Mouse (Mus musculus) liver, embryonic 14.5 days (tissue): ENCODE results near the gene Psmc6. TPM values are rescaled to one million over a fixed set of nuclear protein-coding genes. Genes with fewer than 3 reads are reported as not detected.

Experiments used
- ATAC-seq: fragments of 200-750 bp; cut with Nextera tagmentation; 2 replicates; pipeline ENCODE4 v1.8.0; 2017; ENCODE audit warnings: moderate number of reproducible peaks, mild to moderate bottlenecking, moderate library complexity; ENCODE audit not compliant: insufficient read depth
- DNase-seq, 3 experiments: peaks; one replicate each; pipeline ENCODE4 v3.0.0-alpha.2; 2012 to 2013; ENCODE audit warnings: low read depth in 3 of 3, low spot score in 3 of 3
- H3K27ac ChIP-seq: fragments of 300-500 bp; sonication (generic); 2 replicates; pipeline ENCODE4 v1.5.1; 2014; ENCODE audit warnings: moderate library complexity, mild to moderate bottlenecking, control low read depth, inconsistent platforms
- H3K27me3 ChIP-seq: fragments of 300-500 bp; sonication (generic); 2 replicates; pipeline ENCODE4 v1.6.1; 2014; ENCODE audit warnings: mild to moderate bottlenecking, low read length, moderate library complexity; ENCODE audit not compliant: control insufficient read depth, insufficient read depth
- H3K36me3 ChIP-seq: fragments of 300-500 bp; sonication (generic); replicated peaks from 2 replicates; pipeline ENCODE4 v1.6.1; 2014; ENCODE audit warnings: low read depth; ENCODE audit not compliant: control insufficient read depth, insufficient read depth
- H3K4me1 ChIP-seq, 2 experiments: fragments of 200-500 bp in 1 of 2; fragments of 300-500 bp in 1 of 2; sonication (generic) in 1 of 2; replicated peaks; 2 replicates each; pipeline ENCODE4 v1.6.1; 2012 to 2014; ENCODE audit warnings: antibody characterized with exemption in 1 of 2, inconsistent platforms in 1 of 2, low read length in 1 of 2; ENCODE audit not compliant: control insufficient read depth in 2 of 2, insufficient read depth in 2 of 2
- H3K4me2 ChIP-seq: fragments of 300-500 bp; sonication (generic); 2 replicates; pipeline ENCODE4 v1.6.1; 2014; ENCODE audit warnings: low read depth, mild to moderate bottlenecking, control low read depth, moderate library complexity
- H3K4me3 ChIP-seq, 2 experiments: fragments of 200-500 bp in 1 of 2; fragments of 300-500 bp in 1 of 2; sonication (generic) in 1 of 2; 2 replicates each; pipeline ENCODE4 v1.5.1; 2012 to 2014; ENCODE audit warnings: low read depth in 2 of 2, low read length in 2 of 2, mild to moderate bottlenecking in 2 of 2, control low read depth in 1 of 2, inconsistent platforms in 1 of 2, moderate library complexity in 1 of 2; ENCODE audit not compliant: insufficient read depth in 1 of 2
- H3K9ac ChIP-seq: fragments of 300-500 bp; sonication (generic); replicated peaks from 2 replicates; pipeline ENCODE4 v1.6.1; 2014; ENCODE audit warnings: mild to moderate bottlenecking, control low read depth, moderate library complexity
- H3K9me3 ChIP-seq: fragments of 300-500 bp; sonication (generic); 2 replicates; pipeline ENCODE4 v1.6.1; 2016; ENCODE audit warnings: low read length, mixed read lengths; ENCODE audit not compliant: control insufficient read depth
- CTCF ChIP-seq: IDR thresholded peaks from 2 replicates; pipeline ENCODE4 v1.5.1; 2016; ENCODE audit warnings: antibody characterized with exemption, low read depth, control low read depth
- EP300 ChIP-seq: IDR thresholded peaks from 2 replicates; pipeline ENCODE4 v1.6.1; 2016; ENCODE audit warnings: antibody characterized with exemption, low read depth
- WGBS: fragments of 180-500 bp; shearing (Covaris S2); extraction: QIAGEN DNeasy Blood & Tissue Kit; methylation state at CpG from one replicate; pipeline ENCODE4 v1.1.7; 2014; ENCODE audit not compliant: insufficient replicate concordance; 5-methylcytosine and 5-hydroxymethylcytosine counted together
- polyA plus RNA-seq, 2 experiments: library from polyadenylated mRNA; depleted of rRNA in 1 of 2; stranded (reverse) in 1 of 2; unstranded in 1 of 2; fragments of >200 nt; fragmentation: Nextera tagmentation in 1 of 2; extraction: Ambion mirVana in 1 of 2; gene quantifications; 2 replicates each; pipeline versions ENCODE4 v1.2.1 to v1.2.3; 2012 to 2014

Psmc6 gene
- polyA plus RNA-seq, 2 experiments, result 58.1 to 113 TPM

DNA sequence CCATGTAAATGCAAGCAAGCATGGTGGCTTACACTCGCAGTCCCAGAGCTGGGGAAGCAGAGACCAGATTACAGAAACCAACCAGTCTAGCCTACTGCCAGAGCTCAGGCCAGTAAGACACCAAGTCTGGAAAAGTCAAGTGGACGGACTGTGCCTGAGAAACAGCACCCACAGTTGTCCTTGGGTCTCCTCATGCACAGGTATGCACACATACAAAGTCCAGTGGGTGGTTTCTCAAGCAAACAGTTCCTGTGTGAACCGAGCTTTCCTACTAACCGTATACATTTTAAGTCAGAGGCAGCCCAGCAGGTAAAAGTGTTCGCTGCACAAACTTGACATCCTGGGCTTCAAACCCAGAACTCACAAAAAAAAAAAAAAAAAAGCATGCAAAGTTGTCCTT, 23.7 kb upstream of the Psmc6 start:
- no peak overlapping the region for H3K4me2 ChIP-seq
- DNase-seq (no peak), ATAC-seq (no peak)
- TF ChIP-seq EP300, result no peak
- no peak for TF ChIP-seq CTCF
- H3K9ac ChIP-seq, result no peak overlapping the region
- no peak overlapping the region for H3K27ac ChIP-seq
- no peak overlapping the region for H3K4me3 ChIP-seq
- H3K27me3 ChIP-seq, result no peaks in the 10 kb centered on the region
- H3K36me3 ChIP-seq, result peaks cover 32% of the 10 kb centered on the region
- no peaks in the 10 kb centered on the region for H3K9me3 ChIP-seq
- WGBS, result 80% methylated on average over 5 of the region's 5 CpGs
- peaks cover 0 to 6% of the 10 kb centered on the region in 2 experiments; a peak in 1 of 4 replicates for H3K4me1 ChIP-seq

DNA sequence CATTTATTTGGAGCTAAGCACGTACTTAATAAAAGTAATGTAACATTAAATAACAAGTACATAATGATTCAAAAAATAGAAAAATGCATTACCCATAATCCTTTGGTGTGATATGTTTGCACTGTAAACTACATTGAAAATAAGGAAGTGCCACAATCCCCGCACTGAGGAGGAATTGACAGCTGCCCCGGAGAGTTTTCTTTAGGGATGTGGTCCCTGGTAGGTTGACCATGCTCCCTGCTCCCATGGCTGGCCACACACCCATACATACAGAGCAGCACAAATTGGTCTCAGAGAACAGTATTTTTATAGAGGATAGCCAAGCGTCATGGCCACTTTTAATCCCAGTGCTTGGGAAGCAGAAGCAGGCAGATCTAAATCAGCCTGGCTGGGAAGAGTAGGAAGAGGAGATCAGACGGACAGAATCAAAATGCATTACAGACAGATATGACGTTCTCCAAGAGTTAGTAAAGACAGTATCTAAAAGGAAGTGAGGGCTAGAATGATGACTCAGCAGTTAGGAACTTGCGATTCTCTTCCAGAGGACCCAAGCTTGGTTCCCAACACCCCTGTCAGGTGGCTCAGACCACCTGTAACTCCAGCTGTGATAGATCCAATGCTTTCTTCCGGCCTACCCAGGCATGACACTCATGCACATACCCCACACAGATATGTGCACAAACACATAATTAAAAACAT, 21.8 kb upstream of the Psmc6 start:
- no peak overlapping the region for H3K4me3 ChIP-seq
- H3K27ac ChIP-seq, result no peak overlapping the region
- H3K36me3 ChIP-seq, result peaks cover 19% of the 10 kb centered on the region
- no peak overlapping the region for H3K4me2 ChIP-seq
- peaks cover 0 to 6% of the 10 kb centered on the region in 2 experiments; a peak in 1 of 4 replicates for H3K4me1 ChIP-seq
- DNase-seq (no peak), ATAC-seq (no peak)
- no peaks in the 10 kb centered on the region for H3K9me3 ChIP-seq
- H3K9ac ChIP-seq, result no peak overlapping the region
- no peaks in the 10 kb centered on the region for H3K27me3 ChIP-seq
- TF ChIP-seq EP300, result no peak
- no peak for TF ChIP-seq CTCF
- 53% methylated on average over 8 of the region's 8 CpGs for WGBS

DNA sequence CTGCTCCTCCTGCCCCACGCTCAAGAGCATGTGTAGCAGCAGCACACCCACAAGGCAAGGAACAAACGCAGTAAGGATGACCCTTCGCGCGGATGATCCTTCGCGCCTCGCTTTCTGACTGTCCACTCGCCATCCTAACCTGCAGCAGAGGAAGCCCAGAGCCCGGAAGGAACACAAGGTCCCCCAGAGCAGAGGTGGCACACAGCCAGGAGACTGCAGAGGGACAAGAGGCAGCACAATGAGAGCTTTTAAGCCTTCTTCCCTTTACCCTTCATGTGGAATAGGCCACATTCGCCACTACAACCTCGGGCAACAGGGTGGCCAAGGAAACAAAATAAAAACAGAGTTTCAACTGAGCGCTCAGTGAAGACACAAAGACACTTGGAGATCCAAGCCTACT, 19.9 kb upstream of the Psmc6 start:
- ATAC-seq, result no peak
- H3K27ac ChIP-seq, result no peak overlapping the region
- no peaks in the 10 kb centered on the region for H3K9me3 ChIP-seq
- no peak for TF ChIP-seq CTCF
- TF ChIP-seq EP300, result no peak
- peaks cover 7% of the 10 kb centered on the region for H3K36me3 ChIP-seq
- H3K4me3 ChIP-seq, result no peak overlapping the region
- DNase-seq, result no peak
- H3K9ac ChIP-seq, result no peak overlapping the region
- H3K27me3 ChIP-seq, result no peaks in the 10 kb centered on the region
- WGBS, result 87% methylated on average over 13 of the region's 13 CpGs
- H3K4me2 ChIP-seq, result no peak overlapping the region
- peaks cover 0 to 7% of the 10 kb centered on the region in 2 experiments; a peak in 1 of 4 replicates for H3K4me1 ChIP-seq

DNA sequence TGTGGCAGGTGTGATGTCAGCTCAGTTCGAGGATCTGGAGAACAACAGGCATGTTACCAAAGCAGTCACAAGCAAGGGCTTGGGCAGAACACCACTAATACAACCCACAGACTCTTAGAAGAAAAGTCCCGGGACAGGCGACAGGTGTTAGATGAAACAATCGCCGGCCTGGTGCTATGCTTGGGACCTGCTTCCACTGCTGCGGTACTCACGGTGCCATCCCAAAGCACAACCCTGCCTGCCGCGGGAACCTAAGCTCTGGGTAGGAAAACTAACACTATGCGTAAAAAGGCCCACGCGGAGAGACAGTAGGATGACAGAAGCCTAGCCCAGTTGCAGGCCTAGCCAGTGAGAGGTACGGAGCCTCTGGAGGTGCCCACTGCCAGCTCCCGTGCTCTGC, 19.5 kb upstream of the Psmc6 start:
- Histone ChIP-seq H3K4me2 (no peak overlapping the region), H3K4me3 (no peak overlapping the region), H3K27me3 (no peaks in the 10 kb centered on the region), H3K27ac (no peak overlapping the region), H3K4me1 (peaks cover 0 to 7% of the 10 kb centered on the region in 2 experiments; a peak in 1 of 4 replicates), H3K9me3 (no peaks in the 10 kb centered on the region), H3K36me3 (peaks cover 4% of the 10 kb centered on the region; the same call in 1 of the 2 replicates), H3K9ac (no peak overlapping the region)
- ATAC-seq, result no peak
- TF ChIP-seq EP300 (no peak), CTCF (no peak)
- 86% methylated on average over 14 of the region's 14 CpGs for WGBS
- DNase-seq, result no peak

DNA sequence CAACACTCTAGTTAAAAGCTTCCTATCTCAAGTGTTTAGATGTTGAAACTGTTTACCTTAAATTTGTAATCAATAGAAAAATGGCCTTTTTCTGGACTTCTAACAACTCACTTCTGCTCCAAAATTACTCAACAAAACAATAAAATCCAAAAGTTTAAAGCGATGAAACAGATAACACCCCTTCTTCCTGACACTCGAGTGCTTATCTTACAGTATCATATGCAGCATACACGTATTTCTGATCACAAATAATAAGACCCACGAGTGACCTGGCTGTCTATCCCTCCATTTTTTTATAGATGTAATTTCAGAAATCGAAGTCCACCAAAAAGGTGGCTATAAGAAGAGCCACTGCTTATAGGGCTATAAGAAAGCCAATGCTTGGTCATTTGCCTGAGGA, 12.7 kb upstream of the Psmc6 start:
- Histone ChIP-seq H3K4me2 (peak overlapping the region; percentile 97), H3K4me3 (peak overlapping the region; percentile 91 to 96), H3K27me3 (no peaks in the 10 kb centered on the region), H3K36me3 (no peaks in the 10 kb centered on the region), H3K4me1 (peaks cover 34 to 43% of the 10 kb centered on the region in 2 experiments), H3K27ac (peak overlapping the region; percentile 34; the same call in 1 of the 2 replicates), H3K9me3 (no peaks in the 10 kb centered on the region), H3K9ac (peak overlapping the region; percentile 94)
- TF ChIP-seq EP300, result no peak; the same call in 1 of the 2 replicates
- no peak for TF ChIP-seq CTCF
- DNase-seq (no peak), ATAC-seq (no peak)
- WGBS, result 18% methylated on average over 5 of the region's 5 CpGs
